Mouse (Mus musculus) midbrain, embryonic 10.5 days (tissue): ENCODE data around the gene Psmd11. TPM values are rescaled to one million over a fixed set of nuclear protein-coding genes. Genes with fewer than 3 reads are reported as not detected.
"Not testable (repeated sequence)": the region's sequence is repeated elsewhere in the genome, so short reads cannot be mapped to it uniquely, and the experiment has no call there.

ENCODE experiments used
- DNase-seq: peaks from one replicate; pipeline ENCODE4 v3.0.0-alpha.2; 2017; ENCODE audit warnings: low spot score
- H3K27ac ChIP-seq: fragments of 300-500 bp; sonication (generic); replicated peaks from 2 replicates; pipeline ENCODE4 v1.5.1; 2016; ENCODE audit warnings: mild to moderate bottlenecking
- H3K27me3 ChIP-seq: fragments of 300-500 bp; sonication (generic); 2 replicates; pipeline ENCODE4 v1.6.1; 2016; ENCODE audit warnings: low read depth, mild to moderate bottlenecking; ENCODE audit not compliant: poor library complexity, severe bottlenecking
- H3K36me3 ChIP-seq: fragments of 300-500 bp; sonication (generic); 2 replicates; pipeline ENCODE4 v1.6.1; 2016; ENCODE audit warnings: mild to moderate bottlenecking, moderate library complexity
- H3K4me1 ChIP-seq: fragments of 300-500 bp; sonication (generic); 2 replicates; pipeline ENCODE4 v1.6.1; 2016
- H3K4me3 ChIP-seq: fragments of 300-500 bp; sonication (generic); 2 replicates; pipeline ENCODE4 v1.5.1; 2016; ENCODE audit warnings: mild to moderate bottlenecking, moderate library complexity
- H3K9me3 ChIP-seq: fragments of 300-500 bp; sonication (generic); replicated peaks from 2 replicates; pipeline ENCODE4 v1.6.1; 2016; ENCODE audit warnings: mild to moderate bottlenecking
- WGBS: fragments of 180-500 bp; shearing (Covaris S2); methylation state at CpG from one replicate; pipeline ENCODE4 v1.1.7; 2016; 5-methylcytosine and 5-hydroxymethylcytosine counted together
- polyA plus RNA-seq: library from polyadenylated mRNA; unstranded; fragments of >200 nt; fragmentation: Nextera tagmentation; extraction: Ambion mirVana; gene quantifications from 2 replicates; pipeline ENCODE4 v1.2.1, GENCODE M21; 2016

Psmd11 gene
- polyA plus RNA-seq: 400 and 418 TPM in 2 replicates

- peaks cover 14% of the 10 kb centered on the region for H3K4me1 ChIP-seq
- DNase-seq: peak; percentile 97
- H3K36me3 ChIP-seq: peaks cover 22% of the 10 kb centered on the region
- no peaks in the 10 kb centered on the region for H3K27me3 ChIP-seq
- peak within 1 kb of the TSS; percentile 92 for H3K4me3 ChIP-seq
- peak within 1 kb of the TSS; percentile 95 for H3K27ac ChIP-seq
- no peaks in the 10 kb centered on the region for H3K9me3 ChIP-seq
- WGBS: under 1% methylated on average over 58 of the region's 58 CpGs
Measured at GRCm38 (mm10) chr11:80428381-80429008, at the start of gene Psmd11. TSS of gene Psmd11 (plus strand) at chr11:80428615.

- WGBS: 98% methylated on average over 7 of the region's 7 CpGs
- DNase-seq, H3K27ac ChIP-seq, H3K9me3 ChIP-seq, H3K27me3 ChIP-seq, H3K4me3 ChIP-seq: not testable (repeated sequence)
- Histone ChIP-seq H3K36me3 (peaks cover 15% of the 10 kb centered on the region), H3K4me1 (peaks cover 29% of the 10 kb centered on the region)
Measured at GRCm38 (mm10) chr11:80379184-80379583, 49.2 kb upstream of the Psmd11 start.

- peak overlapping the region; percentile 99 for H3K27ac ChIP-seq
- no peak for DNase-seq
- WGBS: 14% methylated on average over 12 of the region's 12 CpGs
Measured at GRCm38 (mm10) chr11:80382626-80383018, 45.8 kb upstream of the Psmd11 start.

GRCm38 (mm10) chr11:80383019-80383625 is 45.3 kb upstream of the Psmd11 start, which contains the start of gene Zfp207:
TSS of gene Zfp207 (plus strand) at chr11:80383279.
- Histone ChIP-seq H3K4me3 (peak within 1 kb of the TSS; percentile 97), H3K27me3 (no peaks in the 10 kb centered on the region), H3K4me1 (peaks cover 38% of the 10 kb centered on the region), H3K9me3 (no peaks in the 10 kb centered on the region), H3K27ac (peak within 1 kb of the TSS; percentile 99), H3K36me3 (peaks cover 37% of the 10 kb centered on the region)
- WGBS: under 1% methylated on average over 33 of the region's 33 CpGs
- DNase-seq: peak; percentile 98

More at GRCm38 (mm10) chr11:80382626-80383018, 45.8 kb upstream of the Psmd11 start:
- peaks cover 40% of the 10 kb centered on the region for H3K4me1 ChIP-seq
- no peaks in the 10 kb centered on the region for H3K9me3 ChIP-seq
- H3K36me3 ChIP-seq: peaks cover 32% of the 10 kb centered on the region
- no peaks in the 10 kb centered on the region for H3K27me3 ChIP-seq
- H3K4me3 ChIP-seq: peak overlapping the region; percentile 97

- Histone ChIP-seq H3K27ac (peak overlapping the region; percentile 99), H3K9me3 (no peaks in the 10 kb centered on the region), H3K4me1 (peaks cover 36% of the 10 kb centered on the region), H3K4me3 (peak overlapping the region; percentile 97), H3K27me3 (no peaks in the 10 kb centered on the region), H3K36me3 (peaks cover 42% of the 10 kb centered on the region)
- DNase-seq: no peak
- WGBS: under 1% methylated on average over 20 of the region's 20 CpGs
Measured at GRCm38 (mm10) chr11:80383626-80384046, 44.8 kb upstream of the Psmd11 start.

GRCm38 (mm10) chr11:80384461-80384860 is 44.0 kb upstream of the Psmd11 start:
- H3K36me3 ChIP-seq: peaks cover 50% of the 10 kb centered on the region
- H3K4me1 ChIP-seq: peaks cover 36% of the 10 kb centered on the region
- H3K27ac ChIP-seq: peak overlapping the region; percentile 99; the same call in 1 of the 2 replicates
- H3K27me3 ChIP-seq: no peaks in the 10 kb centered on the region
- H3K9me3 ChIP-seq: no peaks in the 10 kb centered on the region
- H3K4me3 ChIP-seq: peak overlapping the region; percentile 97
- DNase-seq: no peak

- Histone ChIP-seq H3K36me3 (peaks cover 56% of the 10 kb centered on the region), H3K9me3 (no peaks in the 10 kb centered on the region), H3K4me1 (peaks cover 36% of the 10 kb centered on the region), H3K4me3 (peak overlapping the region; percentile 97), H3K27me3 (no peaks in the 10 kb centered on the region), H3K27ac (no peak overlapping the region)
- DNase-seq: no peak
- WGBS: 77% methylated on average over 4 of the region's 4 CpGs
Measured at GRCm38 (mm10) chr11:80385055-80385454, 43.4 kb upstream of the Psmd11 start.

GRCm38 (mm10) chr11:80386790-80387189 is 41.6 kb upstream of the Psmd11 start:
- Histone ChIP-seq H3K27me3 (no peaks in the 10 kb centered on the region), H3K36me3 (peaks cover 74% of the 10 kb centered on the region), H3K9me3 (no peaks in the 10 kb centered on the region), H3K4me3 (peak overlapping the region; percentile 97), H3K27ac (no peak overlapping the region), H3K4me1 (peaks cover 36% of the 10 kb centered on the region)
- no peak for DNase-seq
- 82% methylated on average over 2 of the region's 2 CpGs for WGBS

- peaks cover 100% of the 10 kb centered on the region for H3K36me3 ChIP-seq
- 91% methylated on average over 1 of the region's 1 CpGs for WGBS
- no peak for DNase-seq
Measured at GRCm38 (mm10) chr11:80389885-80390284, 38.5 kb upstream of the Psmd11 start.

GRCm38 (mm10) chr11:80391407-80392120 is 36.9 kb upstream of the Psmd11 start:
- Histone ChIP-seq H3K4me1 (peaks cover 5% of the 10 kb centered on the region), H3K27ac (no peak overlapping the region), H3K4me3 (no peak overlapping the region), H3K27me3 (no peaks in the 10 kb centered on the region), H3K36me3 (peaks cover 100% of the 10 kb centered on the region), H3K9me3 (no peaks in the 10 kb centered on the region)
- WGBS: 92% methylated on average over 2 of the region's 2 CpGs
- DNase-seq: no peak

More at GRCm38 (mm10) chr11:80389885-80390284, 38.5 kb upstream of the Psmd11 start:
- H3K27me3 ChIP-seq: no peaks in the 10 kb centered on the region
- no peak overlapping the region for H3K27ac ChIP-seq
- no peak overlapping the region for H3K4me3 ChIP-seq
- H3K9me3 ChIP-seq: no peaks in the 10 kb centered on the region
- peaks cover 21% of the 10 kb centered on the region for H3K4me1 ChIP-seq

- Histone ChIP-seq H3K4me1 (no peaks in the 10 kb centered on the region), H3K9me3 (no peaks in the 10 kb centered on the region), H3K27me3 (no peaks in the 10 kb centered on the region), H3K27ac (no peak overlapping the region), H3K4me3 (no peak overlapping the region), H3K36me3 (peaks cover 100% of the 10 kb centered on the region)
- WGBS: 93% methylated on average over 3 of the region's 3 CpGs
- DNase-seq: no peak
Measured at GRCm38 (mm10) chr11:80395930-80396329, 32.5 kb upstream of the Psmd11 start.

- no peak for DNase-seq
- WGBS: 97% methylated on average over 4 of the region's 4 CpGs
- H3K36me3 ChIP-seq: peaks cover 100% of the 10 kb centered on the region
Measured at GRCm38 (mm10) chr11:80396617-80397016, 31.8 kb upstream of the Psmd11 start.

More at GRCm38 (mm10) chr11:80396617-80397016, 31.8 kb upstream of the Psmd11 start:
- no peak overlapping the region for H3K4me3 ChIP-seq
- H3K4me1 ChIP-seq: no peaks in the 10 kb centered on the region
- H3K27ac ChIP-seq: no peak overlapping the region
- H3K9me3 ChIP-seq: no peaks in the 10 kb centered on the region
- no peaks in the 10 kb centered on the region for H3K27me3 ChIP-seq
